Mouse (Mus musculus) spleen, adult 2 months (tissue): Measurements from ENCODE around the gene Carns1. TPM values are rescaled to one million over a fixed set of nuclear protein-coding genes. Genes with fewer than 3 reads are reported as not detected.

Experiments used
- DNase-seq, 2 experiments: peaks; one replicate each; pipeline versions ENCODE4 v3.0.0 to v3.0.0-alpha.2; 2012 to 2021; ENCODE audit warnings: low spot score in 2 of 2, low read depth in 1 of 2
- H3K27ac ChIP-seq: fragments of 200-500 bp; 2 replicates; pipeline ENCODE4 v1.5.1; 2012; ENCODE audit warnings: low read length, inconsistent platforms; ENCODE audit not compliant: insufficient read depth
- H3K27me3 ChIP-seq: fragments of 200-500 bp; 2 replicates; pipeline ENCODE4 v1.6.1; 2012; ENCODE audit warnings: mild to moderate bottlenecking, moderate library complexity, low read length, inconsistent platforms; ENCODE audit not compliant: control insufficient read depth, insufficient read depth
- H3K36me3 ChIP-seq: fragments of 200-500 bp; 2 replicates; pipeline ENCODE4 v1.6.1; 2012; ENCODE audit warnings: mild to moderate bottlenecking, low read length, inconsistent platforms; ENCODE audit not compliant: control insufficient read depth, insufficient read depth
- H3K4me1 ChIP-seq: fragments of 200-500 bp; 2 replicates; pipeline ENCODE4 v1.6.1; 2011; ENCODE audit warnings: inconsistent platforms; ENCODE audit not compliant: control insufficient read depth, insufficient read depth, insufficient read length
- H3K4me3 ChIP-seq: fragments of 200-500 bp; 2 replicates; pipeline ENCODE4 v1.5.1; 2011; ENCODE audit warnings: mild to moderate bottlenecking, inconsistent platforms; ENCODE audit not compliant: insufficient read depth, insufficient read length; ENCODE audit errors: extremely low read depth
- CTCF ChIP-seq: fragments of 200-500 bp; IDR thresholded peaks from 2 replicates; pipeline ENCODE4 v1.5.1; 2011; ENCODE audit warnings: mild to moderate bottlenecking, inconsistent platforms; ENCODE audit not compliant: insufficient read depth, insufficient read length, insufficient replicate concordance; ENCODE audit errors: extremely low read depth
- POLR2A ChIP-seq: fragments of 200-500 bp; IDR thresholded peaks from 2 replicates; pipeline ENCODE4 v1.6.1; 2011; ENCODE audit warnings: low read depth, low read length, inconsistent platforms
- WGBS: fragments of 180-500 bp; shearing (Covaris S2); methylation state at CpG from one replicate; pipeline ENCODE4 v1.1.7; 2018; 5-methylcytosine and 5-hydroxymethylcytosine counted together
- polyA plus RNA-seq: library from polyadenylated mRNA; depleted of rRNA; stranded (reverse); fragments of >200 nt; gene quantifications from 2 replicates; pipeline ENCODE4 v1.2.3, GENCODE M21; 2012

Gene Carns1
- polyA plus RNA-seq, 1 experiment, result 52.0 TPM

DNA sequence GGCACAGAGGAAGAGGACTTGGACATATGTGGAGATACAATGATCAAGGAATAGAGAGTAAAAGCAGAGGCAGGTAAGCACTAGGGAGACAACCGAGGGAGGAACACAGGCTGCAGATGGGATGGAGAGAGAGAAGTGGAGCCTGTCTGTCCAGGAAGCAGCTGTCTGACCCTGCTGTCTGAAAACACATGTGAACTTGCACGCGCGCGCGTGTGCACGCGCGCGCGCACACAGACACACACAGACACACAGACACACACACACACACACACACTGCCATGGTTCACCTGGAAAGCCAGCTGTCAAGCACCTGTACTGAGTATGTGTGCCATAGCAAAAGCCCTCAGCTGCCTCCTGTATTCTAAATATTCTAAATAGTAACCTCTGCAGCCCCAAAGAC, 43.0 kb upstream of the Carns1 start:
- peaks cover 69% of the 10 kb centered on the region for H3K4me1 ChIP-seq
- no peak overlapping the region for H3K4me3 ChIP-seq
- no peak for TF ChIP-seq POLR2A
- no peak for TF ChIP-seq CTCF
- H3K27me3 ChIP-seq, result no peaks in the 10 kb centered on the region
- DNase-seq, result no peak
- WGBS, result 22% methylated on average over 11 of the region's 11 CpGs
- H3K27ac ChIP-seq, result peak overlapping the region; percentile 68
- H3K36me3 ChIP-seq, result peaks cover 7% of the 10 kb centered on the region

- DNase-seq, result no peak
- Histone ChIP-seq H3K27ac (peak overlapping the region; percentile 68), H3K4me3 (no peak overlapping the region), H3K36me3 (peaks cover 7% of the 10 kb centered on the region), H3K27me3 (no peaks in the 10 kb centered on the region), H3K4me1 (peaks cover 73% of the 10 kb centered on the region)
- 59% methylated on average over 3 of the region's 3 CpGs for WGBS
- TF ChIP-seq POLR2A (no peak), CTCF (no peak)
These were observed 42.6 kb upstream of the Carns1 start for GRCm38 (mm10) chr19:4217855-4218254.

GRCm38 (mm10) chr19:4217140-4217539, 41.9 kb upstream of the Carns1 start:
- whole genome bisulfite sequencing, result 40% methylated on average over 5 of the region's 5 CpGs

DNA sequence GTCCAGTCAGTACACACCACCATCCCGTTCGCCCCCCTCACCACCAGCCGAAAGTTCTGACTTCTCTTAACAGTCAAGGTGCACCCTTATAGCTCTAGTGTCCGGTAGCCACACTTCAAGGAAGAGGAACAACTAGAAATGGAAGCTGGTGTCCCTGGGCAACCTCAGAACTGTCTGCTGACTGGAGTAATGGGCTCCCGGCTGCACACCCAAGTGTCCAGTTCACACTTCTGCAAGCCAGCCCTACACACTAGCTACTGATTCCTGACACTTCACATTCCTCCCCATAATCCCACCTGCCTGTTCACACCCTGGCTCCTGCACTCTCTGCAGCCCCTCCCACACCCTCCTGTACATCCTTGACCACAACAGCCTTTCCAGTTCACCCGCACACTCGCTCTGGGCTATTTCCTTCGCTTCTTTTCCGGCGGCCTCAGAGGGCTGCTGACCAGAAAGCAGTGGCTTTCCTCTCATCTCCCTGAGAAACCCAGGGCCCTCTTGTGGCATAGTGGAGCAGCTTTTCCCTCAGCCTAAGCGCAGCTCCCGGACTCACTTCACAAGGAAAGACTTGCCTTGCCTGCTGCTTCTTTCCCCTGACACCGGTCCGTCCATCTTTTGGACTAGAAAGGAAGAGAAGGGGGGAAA, 40.9 kb upstream of the Carns1 start:
- Histone ChIP-seq H3K4me3 (peak overlapping the region; percentile 49), H3K27me3 (no peaks in the 10 kb centered on the region), H3K36me3 (peaks cover 2% of the 10 kb centered on the region; the same call in 1 of the 2 replicates), H3K4me1 (peaks cover 63% of the 10 kb centered on the region), H3K27ac (peak overlapping the region; percentile 73)
- TF ChIP-seq POLR2A, result no peak
- no peak for TF ChIP-seq CTCF
- DNase-seq, result no peak
- WGBS, result 33% methylated on average over 14 of the region's 14 CpGs

More at GRCm38 (mm10) chr19:4217140-4217539, 41.9 kb upstream of the Carns1 start:
- TF ChIP-seq CTCF (no peak), POLR2A (no peak)
- H3K4me1 ChIP-seq, result peaks cover 73% of the 10 kb centered on the region
- H3K36me3 ChIP-seq, result peaks cover 2% of the 10 kb centered on the region; the same call in 1 of the 2 replicates
- H3K27ac ChIP-seq, result peak overlapping the region; percentile 73
- DNase-seq, result no peak
- H3K27me3 ChIP-seq, result no peaks in the 10 kb centered on the region
- peak overlapping the region; percentile 16; the same call in 1 of the 2 replicates for H3K4me3 ChIP-seq

DNA sequence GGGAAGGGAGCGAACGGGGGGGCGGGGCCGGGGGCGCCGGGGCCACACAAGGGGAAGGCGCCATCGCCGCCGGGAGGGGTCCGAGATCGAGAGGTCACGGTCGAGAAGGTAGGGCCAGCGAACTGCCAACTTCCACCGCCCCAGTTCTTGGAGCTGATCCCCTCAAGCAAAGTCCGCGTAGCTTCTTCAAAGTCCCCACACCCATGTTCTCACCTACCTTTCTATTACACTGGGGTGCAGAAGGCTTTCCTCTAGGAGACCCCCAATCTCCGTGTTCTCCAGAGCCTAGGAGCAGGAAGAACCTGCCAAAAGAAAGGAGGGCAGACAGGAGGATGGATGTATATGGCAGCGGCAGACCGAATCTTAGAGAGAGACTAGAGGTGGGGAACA, 40.2 kb upstream of the Carns1 start:
- Histone ChIP-seq H3K36me3 (peaks cover 2% of the 10 kb centered on the region; the same call in 1 of the 2 replicates), H3K27ac (peak overlapping the region; percentile 38), H3K4me1 (peaks cover 56% of the 10 kb centered on the region), H3K27me3 (no peaks in the 10 kb centered on the region), H3K4me3 (peak overlapping the region; percentile 88)
- under 1% methylated on average over 18 of the region's 21 CpGs for WGBS
- TF ChIP-seq CTCF (no peak), POLR2A (no peak)
- DNase-seq, result no peak

- DNase-seq, result no peak
- Histone ChIP-seq H3K27me3 (no peaks in the 10 kb centered on the region), H3K27ac (peak overlapping the region; percentile 98), H3K4me1 (peaks cover 51% of the 10 kb centered on the region), H3K36me3 (peaks cover 2% of the 10 kb centered on the region; the same call in 1 of the 2 replicates), H3K4me3 (peak overlapping the region; percentile 88)
- no peak for TF ChIP-seq POLR2A
- WGBS, result 1% methylated on average over 69 of the region's 81 CpGs
These were observed 39.6 kb upstream of the Carns1 start for GRCm38 (mm10) chr19:4214771-4215450.
